Mouse (Mus musculus) E14TG2a.4 (cell line): ENCODE results near the gene Usp48.

ENCODE experiments used
- CTCF ChIP-seq: conservative IDR thresholded peaks from 2 replicates; pipeline ENCODE4 v1.5.1; 2014; ENCODE audit warnings: low read length
- NANOG ChIP-seq: IDR thresholded peaks from 2 replicates; pipeline ENCODE4 v1.6.1; 2014; ENCODE audit warnings: borderline replicate concordance, low read length, mixed read lengths
- POU5F1 ChIP-seq: IDR thresholded peaks from 2 replicates; pipeline ENCODE4 v1.6.1; 2014; ENCODE audit warnings: low read length, borderline replicate concordance

GRCm38 (mm10) chr4:137681408-137682104, 88.0 kb downstream of the Usp48 start:
- no peak for TF ChIP-seq CTCF
- TF ChIP-seq NANOG, result no peak
- no peak for TF ChIP-seq POU5F1
